Mouse (Mus musculus) thymus, postnatal 14 days (tissue): ENCODE measurements around the gene Arfip2.

Experiments used
- DNase-seq: peaks from one replicate; pipeline ENCODE4 v3.0.0; 2021

Gene Arfip2

GRCm38 (mm10) chr7:105611767-105612166 is 28.4 kb downstream of the Arfip2 start:
- no peak for DNase-seq

GRCm38 (mm10) chr7:105608467-105608866 is 31.7 kb downstream of the Arfip2 start:
- DNase-seq: no peak

DNA sequence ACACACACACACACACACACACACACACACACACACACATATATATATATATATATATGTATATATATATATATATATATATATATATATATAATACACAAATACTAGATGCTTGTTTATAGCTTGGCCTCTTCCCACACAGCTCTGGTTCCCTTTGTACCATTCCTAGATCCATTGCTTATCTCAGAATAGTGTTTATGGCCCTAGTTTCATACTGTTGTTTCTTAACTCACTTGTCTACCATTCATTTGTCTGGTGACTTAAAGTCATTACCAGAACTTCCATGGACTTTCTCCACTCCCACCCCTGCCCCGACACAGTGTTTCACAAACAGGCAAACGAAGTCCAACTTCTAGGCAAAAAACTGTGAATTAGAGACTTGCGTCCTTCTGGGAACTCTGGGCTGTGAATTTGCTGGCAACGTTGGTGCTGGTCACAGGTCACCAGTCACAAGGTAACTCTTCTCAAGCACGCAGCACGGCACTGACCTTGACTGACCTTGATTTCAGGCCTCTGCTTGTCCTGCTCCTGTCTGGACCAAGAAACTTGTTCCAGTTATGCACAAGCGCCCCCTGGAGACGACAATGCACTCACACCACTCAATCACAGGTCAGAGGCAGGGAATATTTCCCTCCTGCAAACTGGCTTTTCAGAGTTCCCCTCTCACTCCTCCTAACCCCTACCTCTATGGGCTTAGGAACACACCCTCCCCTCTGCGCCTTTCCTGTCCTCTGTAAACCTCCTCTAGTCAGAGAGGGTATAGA is 37.2 kb downstream of the Arfip2 start:
- peak; percentile 49 for DNase-seq

DNA sequence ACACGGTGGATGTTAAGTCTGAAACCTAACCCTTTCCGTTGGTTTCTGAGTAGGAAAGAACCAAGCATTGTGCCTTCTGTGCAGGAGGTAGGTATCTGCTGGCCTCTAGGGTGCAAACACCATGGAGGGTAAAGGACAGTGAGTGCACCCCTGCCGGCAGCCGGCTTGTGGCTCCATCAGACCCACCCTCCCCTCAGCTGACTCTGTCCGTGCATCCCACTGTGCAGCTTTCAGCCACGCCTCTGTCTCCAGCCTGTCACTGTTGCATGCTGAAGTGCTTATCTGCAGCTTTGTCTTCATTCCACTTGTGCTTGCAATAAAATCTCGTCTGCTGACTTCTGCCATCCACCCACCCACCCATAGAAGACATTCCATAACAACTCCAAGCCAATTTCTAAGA is 50.1 kb downstream of the Arfip2 start:
- DNase-seq: no peak

DNA sequence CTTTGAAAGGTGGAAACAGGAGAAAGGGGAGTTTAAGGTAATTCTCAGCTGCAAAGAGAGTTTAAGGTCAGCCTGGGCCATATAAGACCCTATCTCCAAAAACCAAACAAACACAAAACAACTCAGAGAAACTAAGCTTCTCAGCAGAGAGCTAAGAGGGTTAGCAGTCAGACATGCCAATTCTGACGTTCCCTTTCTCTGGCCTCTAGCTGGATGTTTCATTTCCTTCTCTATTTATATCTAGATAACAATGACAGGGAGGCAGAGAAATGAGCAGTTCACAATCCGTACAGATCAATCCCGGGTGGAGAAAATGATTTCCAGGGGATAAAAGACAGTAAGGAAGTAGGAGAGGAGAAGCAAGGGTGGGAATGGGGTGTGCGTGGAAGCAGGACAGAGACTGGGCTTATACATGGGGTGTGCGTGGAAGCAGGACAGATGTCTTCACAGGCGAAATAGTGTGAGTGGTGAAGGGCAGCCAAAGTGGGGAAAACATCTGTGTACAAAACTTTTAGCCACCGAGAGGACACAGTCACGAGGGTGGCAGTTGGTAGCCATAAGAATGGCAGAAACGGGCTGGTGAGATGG is 51.8 kb downstream of the Arfip2 start:
- DNase-seq: no peak
